Mouse (Mus musculus) hindbrain, embryonic 13.5 days (tissue): Measurements from ENCODE around the gene Slc26a1. TPM values are rescaled to one million over a fixed set of nuclear protein-coding genes. Genes with fewer than 3 reads are reported as not detected.

ENCODE experiments used
- ATAC-seq: fragments of 200-750 bp; cut with Nextera tagmentation; 2 replicates; pipeline ENCODE4 v1.8.0; 2017; ENCODE audit warnings: moderate TSS enrichment; ENCODE audit not compliant: low FRiP score
- H3K27ac ChIP-seq: fragments of 300-500 bp; sonication (generic); 2 replicates; pipeline ENCODE4 v1.5.1; 2015; ENCODE audit warnings: inconsistent platforms, mild to moderate bottlenecking, moderate library complexity
- H3K27me3 ChIP-seq: fragments of 300-500 bp; sonication (generic); 2 replicates; pipeline ENCODE4 v1.6.1; 2015; ENCODE audit warnings: mild to moderate bottlenecking, inconsistent platforms
- H3K36me3 ChIP-seq: fragments of 300-500 bp; sonication (generic); 2 replicates; pipeline ENCODE4 v1.6.1; 2015; ENCODE audit warnings: mild to moderate bottlenecking, inconsistent platforms
- H3K4me1 ChIP-seq: fragments of 300-500 bp; sonication (generic); replicated peaks from 2 replicates; pipeline ENCODE4 v1.6.1; 2015; ENCODE audit warnings: inconsistent platforms
- H3K4me2 ChIP-seq: fragments of 300-500 bp; sonication (generic); 2 replicates; pipeline ENCODE4 v1.6.1; 2015; ENCODE audit warnings: inconsistent platforms, mild to moderate bottlenecking, moderate library complexity
- H3K4me3 ChIP-seq: fragments of 300-500 bp; sonication (generic); 2 replicates; pipeline ENCODE4 v1.5.1; 2015; ENCODE audit warnings: mild to moderate bottlenecking, inconsistent platforms
- H3K9ac ChIP-seq: fragments of 300-500 bp; sonication (generic); 2 replicates; pipeline ENCODE4 v1.6.1; 2015; ENCODE audit warnings: mild to moderate bottlenecking, inconsistent platforms
- H3K9me3 ChIP-seq: fragments of 300-500 bp; sonication (generic); 2 replicates; pipeline ENCODE4 v1.6.1; 2016; ENCODE audit warnings: inconsistent platforms
- WGBS: fragments of 180-500 bp; shearing (Covaris S2); methylation state at CpG from one replicate; pipeline ENCODE4 v1.1.7; 2015; 5-methylcytosine and 5-hydroxymethylcytosine counted together
- polyA plus RNA-seq: library from polyadenylated mRNA; unstranded; fragments of >200 nt; fragmentation: Nextera tagmentation; extraction: Ambion mirVana; gene quantifications from 2 replicates; pipeline ENCODE4 v1.2.1, GENCODE M21; 2015

The Slc26a1 gene
- polyA plus RNA-seq, 1 experiment from 2014 or later, result 2.0 TPM

DNA sequence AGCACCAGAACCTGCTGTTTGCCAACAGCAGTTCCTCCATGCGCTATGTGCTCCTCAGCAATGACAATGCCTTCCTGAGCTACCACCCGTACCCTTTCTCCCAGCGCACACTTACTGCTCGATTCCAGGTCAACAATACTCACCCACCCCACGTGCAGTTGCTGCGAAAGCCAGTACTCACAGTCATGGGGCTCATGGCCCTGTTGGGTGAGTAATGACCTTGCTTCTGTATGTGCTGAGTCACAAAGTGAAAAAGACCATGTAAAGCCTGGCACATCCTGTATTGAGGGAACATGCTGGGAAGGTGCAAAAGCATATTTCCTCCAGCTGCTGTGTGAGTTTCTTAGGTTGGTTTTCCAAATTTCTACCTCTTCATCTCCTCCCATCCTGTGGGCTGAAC is 5.5 kb upstream of the Slc26a1 start:
- Histone ChIP-seq H3K27ac (no peak overlapping the region), H3K9ac (no peak overlapping the region), H3K27me3 (no peaks in the 10 kb centered on the region), H3K4me3 (no peak overlapping the region), H3K9me3 (no peaks in the 10 kb centered on the region), H3K4me2 (no peak overlapping the region), H3K36me3 (no peaks in the 10 kb centered on the region), H3K4me1 (peaks cover 16% of the 10 kb centered on the region)
- no peak for ATAC-seq
- 95% methylated on average over 6 of the region's 6 CpGs for WGBS

DNA sequence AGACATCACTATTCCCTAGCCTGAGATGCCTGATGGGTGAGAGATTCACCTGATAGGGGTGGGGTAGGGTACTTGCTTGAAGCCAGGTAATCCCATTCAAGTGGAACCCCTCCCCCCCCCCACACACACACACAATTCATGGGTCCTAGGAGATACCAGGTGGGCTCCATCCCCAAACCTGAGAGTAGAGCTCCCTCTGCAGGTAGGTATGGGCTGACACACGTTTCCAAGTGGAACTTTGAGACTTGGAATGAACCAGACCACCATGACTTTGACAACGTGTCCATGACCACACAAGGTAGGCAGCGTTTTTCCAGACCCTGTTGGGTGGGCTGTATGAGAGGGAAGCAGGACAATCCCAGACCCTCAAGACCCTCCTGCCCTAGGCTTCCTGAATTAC is 4.5 kb upstream of the Slc26a1 start:
- H3K36me3 ChIP-seq, result no peaks in the 10 kb centered on the region
- H3K4me2 ChIP-seq, result no peak overlapping the region
- peaks cover 16% of the 10 kb centered on the region for H3K4me1 ChIP-seq
- H3K4me3 ChIP-seq, result no peak overlapping the region
- no peaks in the 10 kb centered on the region for H3K9me3 ChIP-seq
- H3K27ac ChIP-seq, result no peak overlapping the region
- ATAC-seq, result no peak
- no peaks in the 10 kb centered on the region for H3K27me3 ChIP-seq
- 58% methylated on average over 3 of the region's 3 CpGs for WGBS
- H3K9ac ChIP-seq, result no peak overlapping the region

DNA sequence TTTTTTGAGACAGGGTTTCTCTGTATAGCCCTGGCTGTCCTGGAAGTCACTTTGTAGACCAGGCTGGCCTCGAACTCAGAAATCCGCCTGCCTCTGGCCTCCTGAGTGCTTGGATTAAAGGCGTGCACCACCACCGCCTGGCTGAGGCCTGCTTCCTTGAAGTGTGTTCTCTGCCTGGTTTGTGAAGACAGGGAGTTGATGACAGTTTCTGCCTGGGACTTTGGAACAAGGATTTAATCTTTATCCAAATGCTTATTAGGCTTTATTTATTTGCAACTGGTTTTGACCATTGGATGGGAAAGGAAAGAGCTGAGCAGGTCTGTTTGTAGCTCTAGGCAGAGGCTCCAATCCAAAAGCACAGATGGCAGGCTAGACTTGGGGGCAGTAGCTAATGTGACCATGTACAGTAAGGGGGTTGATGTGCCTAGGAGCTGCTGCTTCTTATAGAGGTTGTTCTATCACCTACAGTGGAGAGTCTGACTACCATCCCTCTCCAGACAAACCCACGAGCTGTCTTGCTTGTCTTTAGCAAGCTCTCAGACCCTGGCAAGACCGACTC is 3.0 kb upstream of the Slc26a1 start:
- Histone ChIP-seq H3K4me1 (peaks cover 16% of the 10 kb centered on the region), H3K4me2 (no peak overlapping the region), H3K9me3 (no peaks in the 10 kb centered on the region), H3K27ac (no peak overlapping the region), H3K4me3 (no peak overlapping the region), H3K27me3 (no peaks in the 10 kb centered on the region), H3K9ac (no peak overlapping the region; the same call in 1 of the 2 replicates), H3K36me3 (peaks cover 5% of the 10 kb centered on the region)
- ATAC-seq, result no peak
- WGBS, result 92% methylated on average over 6 of the region's 6 CpGs

DNA sequence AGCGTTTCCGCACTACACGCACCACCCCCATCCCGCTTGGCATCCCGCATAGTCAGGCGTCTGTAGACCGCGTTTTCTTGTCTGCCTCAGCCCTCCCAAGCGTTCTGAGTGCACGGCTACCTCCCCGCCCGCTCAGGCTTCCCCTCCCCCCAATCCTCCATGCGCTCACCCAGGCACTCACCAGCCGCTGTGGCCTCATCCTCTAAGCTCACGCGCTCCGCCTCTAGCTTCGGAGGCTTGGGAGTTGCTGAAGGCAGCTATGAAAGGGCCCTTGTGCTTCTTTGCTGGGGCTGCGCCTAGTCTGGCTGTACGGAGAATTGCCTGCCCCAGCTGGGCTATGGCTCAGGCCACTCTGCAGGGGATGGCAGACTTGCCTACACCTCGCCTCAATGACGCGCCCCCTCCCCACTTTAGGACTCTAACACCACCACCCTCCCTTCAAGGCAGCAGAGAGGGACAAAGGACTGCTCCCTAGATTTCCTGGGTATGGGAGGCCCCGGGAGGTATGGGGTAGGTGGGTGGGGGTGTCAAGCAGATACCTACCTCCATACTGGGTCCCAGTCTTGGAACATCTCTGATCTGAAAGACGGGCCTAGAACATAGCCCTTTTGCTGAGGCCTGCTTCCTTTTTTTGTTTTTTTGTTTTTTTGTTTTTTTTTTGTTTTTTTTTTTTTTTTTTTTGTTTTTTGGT is 2.4 kb upstream of the Slc26a1 start:
- Histone ChIP-seq H3K4me1 (peaks cover 16% of the 10 kb centered on the region), H3K36me3 (peaks cover 12% of the 10 kb centered on the region), H3K9ac (peak overlapping the region; percentile 75), H3K4me2 (peak overlapping the region; percentile 58), H3K27me3 (no peaks in the 10 kb centered on the region), H3K4me3 (peak overlapping the region; percentile 40), H3K9me3 (no peaks in the 10 kb centered on the region), H3K27ac (peak overlapping the region; percentile 94)
- 2% methylated on average over 25 of the region's 25 CpGs for WGBS
- peak; percentile 88 for ATAC-seq

DNA sequence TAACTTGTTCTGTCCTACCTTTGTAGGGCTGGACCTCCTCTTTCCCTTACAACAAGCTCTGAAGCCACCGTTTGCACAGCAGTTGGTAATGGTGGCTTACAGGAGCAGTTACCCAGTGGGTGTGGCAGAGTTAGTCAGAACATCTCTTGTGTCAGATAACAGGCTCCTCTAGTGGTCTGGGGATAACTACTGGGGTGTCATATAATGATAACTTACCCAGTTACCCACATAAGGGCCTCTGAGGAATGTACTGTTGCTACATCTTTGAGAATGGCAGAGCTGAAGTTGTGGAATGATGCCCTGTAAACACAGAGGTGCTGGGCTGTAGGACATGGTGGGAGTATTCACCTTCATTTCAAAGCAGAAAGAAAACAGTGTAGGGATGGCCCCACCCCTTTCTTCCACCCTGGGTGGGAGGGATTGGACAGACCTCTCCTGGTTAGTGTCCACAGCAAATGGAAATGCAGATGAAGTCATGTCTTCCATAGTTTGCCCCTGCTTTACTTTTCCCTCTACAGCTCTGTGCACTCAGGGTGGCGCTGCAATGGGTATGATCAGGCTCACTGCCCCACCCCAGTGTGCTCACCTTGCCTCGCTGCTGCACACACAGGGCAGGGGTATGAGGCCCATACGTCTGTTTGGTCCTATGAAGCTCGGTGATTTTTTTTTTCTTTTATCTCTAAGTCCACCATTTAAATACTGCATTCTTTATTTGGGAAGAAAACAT is 1.6 kb upstream of the Slc26a1 start:
- peak; percentile 52 for ATAC-seq
- Histone ChIP-seq H3K4me3 (peak overlapping the region; percentile 40), H3K9me3 (no peaks in the 10 kb centered on the region), H3K4me1 (peaks cover 16% of the 10 kb centered on the region), H3K4me2 (peak overlapping the region; percentile 58), H3K9ac (peak overlapping the region; percentile 75), H3K27ac (peak overlapping the region; percentile 94), H3K36me3 (peaks cover 20% of the 10 kb centered on the region), H3K27me3 (no peaks in the 10 kb centered on the region)
- WGBS, result 15% methylated on average over 5 of the region's 5 CpGs

DNA sequence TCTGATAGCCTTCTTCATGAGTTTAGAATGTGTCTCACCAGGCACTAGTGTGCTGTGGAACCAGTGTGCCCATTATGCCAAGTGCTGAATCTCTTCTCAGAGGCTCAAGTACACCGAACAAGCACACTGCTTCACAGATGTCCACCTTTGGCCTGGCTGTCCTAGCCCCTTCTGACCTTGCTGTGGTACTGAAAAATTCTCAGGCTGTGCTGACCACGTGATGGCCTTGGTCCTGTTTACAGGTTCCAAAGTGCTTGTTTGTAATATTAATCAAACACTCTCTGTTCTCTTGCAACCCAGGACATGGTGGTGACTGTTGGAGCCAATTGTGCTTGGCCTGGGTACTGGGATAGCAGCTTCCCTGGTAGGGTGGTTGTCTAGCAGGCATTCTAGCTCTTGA is 745 bp downstream of the Slc26a1 start:
- peaks cover 27% of the 10 kb centered on the region for H3K36me3 ChIP-seq
- H3K4me1 ChIP-seq, result peaks cover 25% of the 10 kb centered on the region
- H3K4me2 ChIP-seq, result no peak overlapping the region
- H3K4me3 ChIP-seq, result no peak overlapping the region
- no peak overlapping the region for H3K9ac ChIP-seq
- no peaks in the 10 kb centered on the region for H3K27me3 ChIP-seq
- no peaks in the 10 kb centered on the region for H3K9me3 ChIP-seq
- no peak overlapping the region for H3K27ac ChIP-seq
- ATAC-seq, result no peak
- 89% methylated on average over 2 of the region's 2 CpGs for WGBS

DNA sequence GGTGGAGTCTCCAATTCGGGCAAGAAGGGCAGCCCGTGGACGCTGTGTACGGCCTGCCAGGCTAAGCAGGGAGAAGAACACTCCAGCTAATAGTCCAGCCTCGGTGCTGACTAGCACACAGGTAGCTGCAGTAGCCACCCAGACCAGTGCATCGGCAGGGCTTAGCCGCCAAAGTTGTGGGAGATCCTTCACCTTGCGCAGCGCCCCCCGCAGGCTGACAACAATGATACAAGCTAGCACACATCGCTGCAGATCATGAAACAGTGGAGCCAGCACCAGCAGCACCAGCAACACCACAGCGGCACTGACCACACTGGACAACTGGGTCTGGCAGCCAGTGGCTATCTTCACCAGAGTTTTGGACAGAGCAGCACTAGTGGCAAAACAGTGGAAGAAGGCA is 3.6 kb downstream of the Slc26a1 start:
- Histone ChIP-seq H3K27ac (no peak overlapping the region), H3K9ac (no peak overlapping the region), H3K9me3 (no peaks in the 10 kb centered on the region), H3K4me1 (peaks cover 26% of the 10 kb centered on the region), H3K27me3 (no peaks in the 10 kb centered on the region), H3K4me3 (no peak overlapping the region), H3K4me2 (no peak overlapping the region), H3K36me3 (peaks cover 27% of the 10 kb centered on the region)
- ATAC-seq, result no peak
- 95% methylated on average over 12 of the region's 12 CpGs for WGBS

DNA sequence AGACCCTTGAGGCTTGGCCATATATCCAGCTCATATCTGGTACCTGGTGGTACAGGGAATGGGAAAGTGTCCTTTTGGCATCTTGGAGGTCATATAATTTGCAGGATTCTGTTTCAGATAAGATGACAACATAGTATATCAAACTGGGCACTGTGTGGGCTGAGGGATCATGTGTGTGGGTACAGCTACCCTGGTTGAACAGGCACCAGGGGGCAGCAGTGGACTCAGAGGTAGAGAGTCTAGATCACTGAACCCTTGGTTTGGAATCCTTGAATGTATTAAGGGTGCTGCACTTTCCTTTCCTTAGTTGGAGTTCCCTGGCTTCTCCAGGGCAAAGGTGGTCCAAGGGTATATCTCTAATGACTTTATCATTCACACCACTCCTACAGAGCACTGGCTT is 4.6 kb downstream of the Slc26a1 start:
- Histone ChIP-seq H3K9me3 (no peaks in the 10 kb centered on the region), H3K4me1 (peaks cover 22% of the 10 kb centered on the region), H3K27me3 (0 out of 2 replicates have a peak, but pooled peaks cover 3% of the 10 kb centered on the region), H3K27ac (no peak overlapping the region), H3K4me2 (no peak overlapping the region), H3K9ac (no peak overlapping the region), H3K4me3 (no peak overlapping the region), H3K36me3 (peaks cover 27% of the 10 kb centered on the region)
- no peak for ATAC-seq

DNA sequence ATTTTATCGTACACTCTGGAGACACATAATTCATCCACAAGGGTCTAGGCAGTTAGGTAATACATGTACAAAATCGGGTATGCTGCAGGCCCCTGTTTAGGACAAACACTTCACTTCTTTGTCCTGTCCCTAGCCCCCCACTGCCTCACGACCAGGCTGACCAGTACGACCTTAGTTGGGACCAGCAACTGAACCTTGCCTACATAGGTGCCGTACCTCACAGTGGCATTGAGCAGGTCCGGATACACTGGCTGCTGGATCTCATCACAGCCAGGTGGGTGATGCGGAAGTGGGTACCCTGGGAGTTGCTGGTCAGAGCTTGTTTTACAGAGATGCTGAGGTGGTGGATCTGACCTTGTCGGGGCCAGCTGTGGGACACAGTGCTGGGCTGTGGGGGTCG is 5.4 kb downstream of the Slc26a1 start:
- Histone ChIP-seq H3K36me3 (peaks cover 27% of the 10 kb centered on the region), H3K4me2 (peak overlapping the region; percentile 69), H3K9me3 (no peaks in the 10 kb centered on the region), H3K4me1 (peaks cover 22% of the 10 kb centered on the region), H3K4me3 (no peak overlapping the region), H3K9ac (peak overlapping the region; percentile 82; the same call in 1 of the 2 replicates), H3K27ac (no peak overlapping the region; the same call in 1 of the 2 replicates), H3K27me3 (0 out of 2 replicates have a peak, but pooled peaks cover 5% of the 10 kb centered on the region)
- 86% methylated on average over 9 of the region's 9 CpGs for WGBS
- peak; percentile 18; the same call in 1 of the 2 replicates for ATAC-seq

DNA sequence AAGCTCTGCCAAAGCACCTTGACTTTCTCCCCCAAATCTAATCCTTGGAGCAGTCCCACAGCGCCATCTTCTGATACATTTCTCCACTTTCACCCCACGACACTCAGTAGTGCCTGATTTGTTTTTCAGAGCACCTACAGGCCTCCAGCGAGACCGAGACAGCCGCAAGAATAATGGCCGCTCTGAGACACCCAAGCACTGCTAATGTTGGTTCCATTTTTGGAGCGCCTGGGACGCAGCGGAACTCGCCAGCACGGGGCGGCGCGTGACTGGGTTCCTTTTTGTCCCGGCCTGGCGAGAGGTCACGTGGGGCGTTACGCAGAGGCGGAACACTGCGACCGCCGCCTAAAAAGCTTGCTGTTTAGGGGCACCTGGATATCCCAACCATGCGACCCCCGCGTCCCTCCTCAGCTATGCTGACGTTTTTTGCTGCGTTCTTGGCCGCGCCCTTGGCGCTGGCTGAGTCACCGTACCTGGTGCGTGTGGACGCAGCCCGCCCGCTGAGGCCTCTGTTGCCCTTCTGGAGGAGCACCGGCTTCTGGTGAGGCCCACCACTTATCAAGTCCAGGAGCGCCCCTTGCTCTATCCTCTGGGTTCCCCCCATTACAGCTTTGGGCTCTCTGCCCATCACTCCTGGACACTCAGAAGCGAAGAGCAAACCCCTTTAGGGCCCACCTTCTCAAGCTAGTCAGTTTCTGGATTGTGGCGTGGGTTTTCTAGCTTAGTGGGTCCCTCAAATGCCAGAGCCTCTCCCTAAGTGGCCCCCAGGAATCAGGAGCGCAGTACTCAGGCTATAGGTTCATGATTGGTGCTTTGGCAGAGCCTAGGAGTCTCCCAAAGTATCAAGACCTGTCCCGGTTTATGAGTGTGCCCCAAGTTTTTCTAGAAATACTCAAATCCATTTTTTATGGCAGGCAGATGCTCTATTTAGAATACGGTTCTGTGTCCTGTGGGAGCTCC is 6.1 kb downstream of the Slc26a1 start, which contains the start of gene Dgkq:
TSS of gene Dgkq (minus strand) at position 696 of the 960 bp plus-strand sequence.
- WGBS, result 7% methylated on average over 43 of the region's 43 CpGs
- no peaks in the 10 kb centered on the region for H3K9me3 ChIP-seq
- ATAC-seq, result peak; percentile 81
- peaks cover 22% of the 10 kb centered on the region for H3K4me1 ChIP-seq
- H3K36me3 ChIP-seq, result peaks cover 27% of the 10 kb centered on the region
- peak within 1 kb of the TSS; percentile 87 for H3K27ac ChIP-seq
- peak within 1 kb of the TSS; percentile 82 for H3K9ac ChIP-seq
- H3K4me3 ChIP-seq, result peak within 1 kb of the TSS; percentile 52
- H3K4me2 ChIP-seq, result peak within 1 kb of the TSS; percentile 69
- H3K27me3 ChIP-seq, result 0 out of 2 replicates have a peak, but pooled peaks cover 9% of the 10 kb centered on the region

DNA sequence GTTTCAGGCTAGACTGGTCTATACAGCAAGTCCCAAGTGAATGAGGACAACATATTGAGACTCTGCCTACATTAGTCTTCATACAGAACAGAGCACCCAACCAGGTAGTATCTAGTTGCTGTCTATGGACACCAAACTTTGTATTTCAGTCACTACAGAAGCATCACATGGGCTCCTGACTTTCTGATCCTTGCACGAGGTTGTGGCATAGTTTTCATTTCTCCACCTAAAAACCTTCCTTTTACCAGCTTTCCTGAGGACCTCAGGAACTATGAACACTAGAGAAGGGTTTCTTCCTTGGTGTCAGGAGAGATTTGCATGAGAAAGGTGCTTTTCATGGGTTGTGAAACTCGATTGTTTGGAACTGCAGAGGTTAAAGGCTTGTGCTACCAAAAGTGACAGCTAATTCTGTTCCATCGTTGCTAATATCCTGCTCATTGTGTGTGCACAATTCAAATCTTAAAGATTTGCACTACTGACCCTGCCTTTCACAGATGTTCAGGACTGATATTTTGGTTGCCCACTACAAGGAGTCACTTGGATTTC is 6.9 kb downstream of the Slc26a1 start:
- H3K4me1 ChIP-seq, result peaks cover 22% of the 10 kb centered on the region
- H3K27me3 ChIP-seq, result 0 out of 2 replicates have a peak, but pooled peaks cover 9% of the 10 kb centered on the region
- H3K9ac ChIP-seq, result peak overlapping the region; percentile 82
- peak overlapping the region; percentile 69 for H3K4me2 ChIP-seq
- 14% methylated on average over 3 of the region's 3 CpGs for WGBS
- H3K36me3 ChIP-seq, result peaks cover 22% of the 10 kb centered on the region
- H3K9me3 ChIP-seq, result no peaks in the 10 kb centered on the region
- H3K27ac ChIP-seq, result peak overlapping the region; percentile 87
- ATAC-seq, result no peak
- H3K4me3 ChIP-seq, result peak overlapping the region; percentile 52
